Mouse (Mus musculus) olfactory bulb, adult 2 months (tissue): ENCODE data around the gene 2610021A01Rik. TPM values are rescaled to one million over a fixed set of nuclear protein-coding genes. Genes with fewer than 3 reads are reported as not detected.
"Not testable (repeated sequence)": the region's sequence is repeated elsewhere in the genome, so short reads cannot be mapped to it uniquely, and the experiment has no call there.

Experiments
- H3K27ac ChIP-seq: fragments of 200-500 bp; 2 replicates; pipeline ENCODE4 v1.5.1; 2012; ENCODE audit warnings: low read depth, low read length; ENCODE audit not compliant: insufficient read depth
- H3K4me1 ChIP-seq: fragments of 200-500 bp; 2 replicates; pipeline ENCODE4 v1.6.1; 2012; ENCODE audit warnings: low read length; ENCODE audit not compliant: control insufficient read depth, insufficient read depth
- H3K4me3 ChIP-seq: fragments of 200-500 bp; 2 replicates; pipeline ENCODE4 v1.5.1; 2012; ENCODE audit warnings: mild to moderate bottlenecking, low read depth, low read length, moderate library complexity; ENCODE audit not compliant: insufficient read depth
- CTCF ChIP-seq: fragments of 200-500 bp; IDR thresholded peaks from 2 replicates; pipeline ENCODE4 v1.5.1; 2012; ENCODE audit warnings: low read depth, mild to moderate bottlenecking, low read length, moderate library complexity; ENCODE audit not compliant: insufficient read depth
- POLR2A ChIP-seq: fragments of 200-500 bp; IDR thresholded peaks from 2 replicates; pipeline ENCODE4 v1.6.1; 2012; ENCODE audit warnings: mild to moderate bottlenecking, low read depth, low read length, moderate library complexity; ENCODE audit not compliant: insufficient read depth
- WGBS: fragments of 180-500 bp; shearing (Covaris S2); methylation state at CpG from one replicate; pipeline ENCODE4 v1.1.7; 2018; 5-methylcytosine and 5-hydroxymethylcytosine counted together
- polyA plus RNA-seq: library from polyadenylated mRNA; stranded (reverse); fragments of >200 nt; gene quantifications from 2 replicates; pipeline ENCODE4 v1.2.4, GENCODE M21; 2012; ENCODE audit warnings: low replicate concordance; ENCODE audit not compliant: missing spikeins, insufficient read depth, insufficient read length

Gene 2610021A01Rik
- polyA plus RNA-seq, 1 experiment, result not detected

GRCm38 (mm10) chr7:41632409-41633220 is 33.6 kb downstream of the 2610021A01Rik start, which contains the start of gene Zfp788:
Gene Zfp788 (plus strand): TSS chr7:41633203.
- WGBS, result under 1% methylated on average over 27 of the region's 27 CpGs
- TF ChIP-seq POLR2A (peak; percentile 47; the same call in 1 of the 2 replicates), CTCF (no peak)
- H3K4me1 ChIP-seq, result peaks cover 2% of the 10 kb centered on the region; the same call in 1 of the 2 replicates
- peak within 1 kb of the TSS; percentile 96 for H3K4me3 ChIP-seq
- H3K27ac ChIP-seq, result peak within 1 kb of the TSS; percentile 98

GRCm38 (mm10) chr7:41633221-41633984 is 34.4 kb downstream of the 2610021A01Rik start:
- TF ChIP-seq CTCF, result no peak
- TF ChIP-seq POLR2A, result peak; percentile 65
- under 1% methylated on average over 26 of the region's 26 CpGs for WGBS
- peak overlapping the region; percentile 98 for H3K27ac ChIP-seq
- peak overlapping the region; percentile 96 for H3K4me3 ChIP-seq
- peaks cover 2% of the 10 kb centered on the region; the same call in 1 of the 2 replicates for H3K4me1 ChIP-seq

- not testable (repeated sequence) for H3K27ac ChIP-seq, H3K4me3 ChIP-seq, H3K4me1 ChIP-seq
- WGBS, result 65% methylated on average over 1 of the region's 1 CpGs
These were observed 75.3 kb downstream of the 2610021A01Rik start for GRCm38 (mm10) chr7:41674326-41674725.

Other genes starting within 250 kb of the 2610021A01Rik start
- gene AI987944, start 205.9 kb upstream of the 2610021A01Rik start, polyA plus RNA-seq, result not detected in 2 replicates
- not detected in 2 replicates for gene Vmn2r57, start 150.5 kb upstream of the 2610021A01Rik start, polyA plus RNA-seq
- gene Gm20449, start 99.8 kb upstream of the 2610021A01Rik start, polyA plus RNA-seq, result not detected in 2 replicates
- gene AW146154, start 99.3 kb upstream of the 2610021A01Rik start, polyA plus RNA-seq, result not detected in 2 replicates
- gene Gm6871, start 25.6 kb upstream of the 2610021A01Rik start, polyA plus RNA-seq, result not detected in 2 replicates
- gene Zfp788, start 34.0 kb downstream of the 2610021A01Rik start, polyA plus RNA-seq, result not detected in 2 replicates